In the genomic region with DNA sequence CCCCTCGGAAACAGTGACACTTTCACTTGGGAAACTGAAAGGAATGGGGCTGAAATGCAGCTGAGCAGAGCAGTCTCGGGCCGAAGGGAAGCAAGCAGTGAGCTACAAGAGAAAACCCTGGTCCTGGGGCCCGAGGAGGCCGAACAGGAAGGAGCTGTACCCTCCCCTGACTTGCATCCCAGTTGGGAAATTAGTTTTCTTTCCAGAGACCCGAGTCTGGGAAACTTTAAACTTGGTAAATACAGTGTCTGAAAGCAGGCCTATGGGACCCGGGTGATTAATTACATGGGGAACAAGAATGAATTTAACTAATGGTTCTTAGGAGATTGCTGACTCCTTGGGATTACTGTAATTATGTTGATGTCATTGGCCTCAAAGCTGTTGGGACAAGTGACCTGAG, we compare ENCODE assay signal across 27 mouse cellular contexts.
DNase-seq lines count a peak whose midpoint lies in the region; ATAC-seq lines count a peak whose summit lies in the region.
"Had no signal": no experiment of that assay in that cellular context is flagged by ENCODE, and none has a peak within 500 bp of the region (broad histone marks: within the 10 kb centered on the region; RNA-seq: fewer than 3 reads in every experiment).

No protein-coding gene starts in this region.

- H3K27me3 ChIP-seq in kidney, embryonic 14.5 days (ENCODE audit: control insufficient read depth, insufficient read depth, low read length) = no peaks in the 10 kb centered on the region
- H3K27me3 ChIP-seq in limb, embryonic 12.5 days = no peaks in the 10 kb centered on the region
- H3K27me3 ChIP-seq in limb, embryonic 10.5 days (ENCODE audit: low read depth, poor library complexity, severe bottlenecking) = no peaks in the 10 kb centered on the region
- no peaks in the 10 kb centered on the region for H3K27me3 ChIP-seq in limb, embryonic 13.5 days
- H3K27me3 ChIP-seq in neural tube, embryonic 15.5 days (replicated peaks) = no peaks in the 10 kb centered on the region
- H3K27me3 ChIP-seq: forebrain, embryonic 15.5 days; heart, embryonic 12.5 days; hindbrain, embryonic 15.5 days; liver, embryonic 15.5 days; neural tube, embryonic 12.5 days had no signal

- H3K4me2 ChIP-seq in kidney, embryonic 14.5 days (replicated peaks; ENCODE audit: low read depth, low read length) = no peak overlapping the region
- H3K4me2 ChIP-seq in limb, embryonic 12.5 days = peak overlapping the region; percentile 26
- peak overlapping the region; percentile 30; the same call in 1 of the 2 replicates for H3K4me2 ChIP-seq in limb, embryonic 13.5 days (replicated peaks)
- H3K4me2 ChIP-seq in neural tube, embryonic 15.5 days = 0 out of 2 replicates have a peak overlapping the region, but pooled peaks have one; percentile 13
- H3K4me2 ChIP-seq: forebrain, embryonic 15.5 days; heart, embryonic 12.5 days; hindbrain, embryonic 15.5 days; liver, embryonic 15.5 days; lung, embryonic 14.5 days; midbrain, embryonic 11.5 days; neural tube, embryonic 12.5 days had no signal

- H3K9ac ChIP-seq in kidney, embryonic 14.5 days (ENCODE audit: low read depth, low read length) = no peak overlapping the region
- no peak overlapping the region for H3K9ac ChIP-seq in limb, embryonic 12.5 days (replicated peaks)
- H3K9ac ChIP-seq in limb, embryonic 13.5 days = no peak overlapping the region
- H3K9ac ChIP-seq in neural tube, embryonic 15.5 days (replicated peaks) = no peak overlapping the region
- H3K9ac ChIP-seq: forebrain, embryonic 15.5 days; heart, embryonic 12.5 days; hindbrain, embryonic 15.5 days; liver, embryonic 15.5 days; lung, embryonic 14.5 days; neural tube, embryonic 12.5 days had no signal

- peak; percentile 44; the same call in 1 of the 2 replicates for ATAC-seq in kidney, embryonic 14.5 days (ENCODE audit: low FRiP score, low TSS enrichment)
- no peak for ATAC-seq in limb, embryonic 12.5 days (ENCODE audit: insufficient number of reproducible peaks, insufficient read depth, low FRiP score, low TSS enrichment, low read depth)
- no peak for ATAC-seq in limb, embryonic 13.5 days (ENCODE audit: low FRiP score, low read depth)
- peak; percentile 4; the same call in 1 of the 2 replicates for ATAC-seq in neural tube, embryonic 15.5 days (ENCODE audit: low FRiP score)
- no peak for ATAC-seq in activated CD4-positive, CD25-positive, alpha-beta regulatory T cell, adult 4 months
- ATAC-seq: forebrain, embryonic 15.5 days; inflammation-experienced regulatory T-cells, adult 6 months; midbrain, embryonic 16.5 days had no signal

- no peaks in the 10 kb centered on the region for H3K9me3 ChIP-seq in kidney, embryonic 14.5 days (ENCODE audit: control insufficient read depth, low read length)
- no peaks in the 10 kb centered on the region for H3K9me3 ChIP-seq in limb, embryonic 12.5 days
- H3K9me3 ChIP-seq in limb, embryonic 10.5 days (replicated peaks) = no peaks in the 10 kb centered on the region
- no peaks in the 10 kb centered on the region for H3K9me3 ChIP-seq in limb, embryonic 13.5 days
- no peaks in the 10 kb centered on the region for H3K9me3 ChIP-seq in neural tube, embryonic 15.5 days (replicated peaks)
- H3K9me3 ChIP-seq: forebrain, embryonic 15.5 days; hindbrain, embryonic 15.5 days; liver, embryonic 15.5 days; neural tube, embryonic 12.5 days had no signal

- H3K4me3 ChIP-seq in kidney, embryonic 14.5 days (ENCODE audit: low read length) = no peak overlapping the region
- H3K4me3 ChIP-seq in limb, embryonic 12.5 days (replicated peaks) = no peak overlapping the region
- no peak overlapping the region for H3K4me3 ChIP-seq in limb, embryonic 10.5 days
- no peak overlapping the region for H3K4me3 ChIP-seq in limb, embryonic 13.5 days
- no peak overlapping the region for H3K4me3 ChIP-seq in neural tube, embryonic 15.5 days (replicated peaks)
- H3K4me3 ChIP-seq: forebrain, embryonic 15.5 days; heart, adult 2 months; heart, embryonic 12.5 days; hindbrain, embryonic 15.5 days; layer of hippocampus, adult 2 months; left cerebral cortex, adult 2 months; liver, embryonic 15.5 days; neural tube, embryonic 12.5 days had no signal

- 16% methylated on average over 7 of the region's 7 CpGs for WGBS in kidney, embryonic 14.5 days
- WGBS in limb, embryonic 12.5 days = 51% methylated on average over 7 of the region's 7 CpGs
- WGBS in limb, embryonic 10.5 days = 63% methylated on average over 7 of the region's 7 CpGs
- WGBS in limb, embryonic 13.5 days = 50% methylated on average over 7 of the region's 7 CpGs
- WGBS in neural tube, embryonic 15.5 days = 45% methylated on average over 7 of the region's 7 CpGs

- no peak for DNase-seq in kidney, adult 8-10 months
- DNase-seq in limb, embryonic 10.5 days (ENCODE audit: low spot score) = no peak
- DNase-seq: adrenal gland, adult 8-10 months; B cell, adult 2 months; cerebellum, adult 2 months; cerebellum, postnatal 14 days; heart, adult 2 months; heart, postnatal 4 days; kidney, postnatal 25 days; lung, embryonic 14.5 days; right cerebral cortex, postnatal 14 days; thymus, postnatal 14 days had no signal

- H3K4me1 ChIP-seq in kidney, embryonic 14.5 days (ENCODE audit: control insufficient read depth, insufficient read depth, low read length) = peaks cover 4% of the 10 kb centered on the region; the same call in 1 of the 2 replicates
- peaks cover 17% of the 10 kb centered on the region for H3K4me1 ChIP-seq in limb, embryonic 12.5 days (replicated peaks)
- H3K4me1 ChIP-seq in limb, embryonic 10.5 days = peaks cover 12% of the 10 kb centered on the region
- H3K4me1 ChIP-seq in limb, embryonic 13.5 days = peaks cover 18% of the 10 kb centered on the region
- H3K4me1 ChIP-seq in neural tube, embryonic 15.5 days = peaks cover 14% of the 10 kb centered on the region
- H3K4me1 ChIP-seq: forebrain, embryonic 15.5 days; liver, embryonic 15.5 days had no signal

- no peak overlapping the region for H3K27ac ChIP-seq in kidney, embryonic 14.5 days (ENCODE audit: low read depth, low read length)
- H3K27ac ChIP-seq in limb, embryonic 12.5 days = peak overlapping the region; percentile 29; the same call in 1 of the 2 replicates
- H3K27ac ChIP-seq in limb, embryonic 10.5 days = no peak overlapping the region
- H3K27ac ChIP-seq in limb, embryonic 13.5 days = no peak overlapping the region
- 0 out of 2 replicates have a peak overlapping the region, but pooled peaks have one; percentile 18 for H3K27ac ChIP-seq in neural tube, embryonic 15.5 days (replicated peaks)
- H3K27ac ChIP-seq: forebrain, embryonic 15.5 days; heart, adult 2 months; hindbrain, embryonic 15.5 days; layer of hippocampus, adult 2 months; left cerebral cortex, adult 2 months; liver, embryonic 15.5 days; neural tube, embryonic 12.5 days had no signal

- no peaks in the 10 kb centered on the region for H3K36me3 ChIP-seq in kidney, embryonic 14.5 days (ENCODE audit: control insufficient read depth, insufficient read depth, low read length)
- H3K36me3 ChIP-seq in limb, embryonic 12.5 days = no peaks in the 10 kb centered on the region
- no peaks in the 10 kb centered on the region for H3K36me3 ChIP-seq in limb, embryonic 10.5 days
- no peaks in the 10 kb centered on the region for H3K36me3 ChIP-seq in limb, embryonic 13.5 days
- H3K36me3 ChIP-seq in neural tube, embryonic 15.5 days = no peaks in the 10 kb centered on the region
- H3K36me3 ChIP-seq: forebrain, embryonic 15.5 days; hindbrain, embryonic 15.5 days; liver, embryonic 15.5 days; neural tube, embryonic 12.5 days had no signal

Comparison
In these comparisons a context has a peak if more than half of its experiments do, and no peak if none do; other contexts are left out.
1. H3K27ac ChIP-seq: peak in limb, embryonic 12.5 days (single experiment) and neural tube, embryonic 15.5 days (single experiment); none in kidney, embryonic 14.5 days (single experiment), limb, embryonic 10.5 days (single experiment) and limb, embryonic 13.5 days (single experiment).
2. ATAC-seq: peak in kidney, embryonic 14.5 days (single experiment) and neural tube, embryonic 15.5 days (single experiment); none in limb, embryonic 12.5 days (single experiment), limb, embryonic 13.5 days (single experiment) and activated CD4-positive, CD25-positive, alpha-beta regulatory T cell, adult 4 months (single experiment).